Mouse (Mus musculus): ENCODE measurements around the gene Fras1. TPM values are rescaled to one million over a fixed set of nuclear protein-coding genes. Genes with fewer than 3 reads are reported as not detected.

The Fras1 gene
- total and polyA plus RNA-seq, 3 experiments, result not detected

- Histone ChIP-seq H3K36me3 (ENCODE audit: control insufficient read depth in 1 of 2, insufficient read depth in 2 of 2, low read length in 2 of 2) (no peaks in the 10 kb centered on the region), H3K27me3 (ENCODE audit: control insufficient read depth in 1 of 2, insufficient read depth in 2 of 2, low read length in 2 of 2) (no peaks in the 10 kb centered on the region), H3K9me3 (replicated peaks; ENCODE audit: insufficient read depth, low read length) (no peaks in the 10 kb centered on the region), H3K4me3 (ENCODE audit: control insufficient read depth in 1 of 2, insufficient read depth in 1 of 2, low read depth in 2 of 2, low read length in 2 of 2) (no peak overlapping the region), H3K9ac (ENCODE audit: control insufficient read depth, low read depth, low read length, poor library complexity, severe bottlenecking) (no peak overlapping the region), H3K27ac (ENCODE audit: control insufficient read depth, low read depth, low read length) (no peak overlapping the region), H3K4me1 (ENCODE audit: control insufficient read depth in 1 of 2, insufficient read depth in 2 of 2, low read length in 2 of 2) (no peaks in the 10 kb centered on the region), H3K79me2 (ENCODE audit: control insufficient read depth, insufficient read depth, low read length, poor library complexity) (no peaks in the 10 kb centered on the region)
- TF ChIP-seq EP300 (IDR thresholded peaks at IDR 0.05; ENCODE audit: low read depth in 1 of 2, low read length in 2 of 2) (no peak), MAFK (IDR thresholded peaks at IDR 0.05; ENCODE audit: borderline replicate concordance, low read depth, low read length) (no peak), NELFE (IDR thresholded peaks at IDR 0.05; ENCODE audit: low read depth, low read length) (no peak), CHD2 (IDR thresholded peaks at IDR 0.05; ENCODE audit: low read length) (no peak), KAT2A (conservative IDR thresholded peaks at IDR 0.05; ENCODE audit: low read depth, low read length) (no peak), RAD21 (IDR thresholded peaks at IDR 0.05; ENCODE audit: low read depth, low read length) (no peak), SMC3 (IDR thresholded peaks at IDR 0.05; ENCODE audit: low read depth, low read length) (no peak)
- DNase-seq (ENCODE audit: low read depth, low spot score), result no peak
Measured at GRCm38 (mm10) chr5:96739138-96739878, 365.6 kb downstream of the Fras1 start.

DNA sequence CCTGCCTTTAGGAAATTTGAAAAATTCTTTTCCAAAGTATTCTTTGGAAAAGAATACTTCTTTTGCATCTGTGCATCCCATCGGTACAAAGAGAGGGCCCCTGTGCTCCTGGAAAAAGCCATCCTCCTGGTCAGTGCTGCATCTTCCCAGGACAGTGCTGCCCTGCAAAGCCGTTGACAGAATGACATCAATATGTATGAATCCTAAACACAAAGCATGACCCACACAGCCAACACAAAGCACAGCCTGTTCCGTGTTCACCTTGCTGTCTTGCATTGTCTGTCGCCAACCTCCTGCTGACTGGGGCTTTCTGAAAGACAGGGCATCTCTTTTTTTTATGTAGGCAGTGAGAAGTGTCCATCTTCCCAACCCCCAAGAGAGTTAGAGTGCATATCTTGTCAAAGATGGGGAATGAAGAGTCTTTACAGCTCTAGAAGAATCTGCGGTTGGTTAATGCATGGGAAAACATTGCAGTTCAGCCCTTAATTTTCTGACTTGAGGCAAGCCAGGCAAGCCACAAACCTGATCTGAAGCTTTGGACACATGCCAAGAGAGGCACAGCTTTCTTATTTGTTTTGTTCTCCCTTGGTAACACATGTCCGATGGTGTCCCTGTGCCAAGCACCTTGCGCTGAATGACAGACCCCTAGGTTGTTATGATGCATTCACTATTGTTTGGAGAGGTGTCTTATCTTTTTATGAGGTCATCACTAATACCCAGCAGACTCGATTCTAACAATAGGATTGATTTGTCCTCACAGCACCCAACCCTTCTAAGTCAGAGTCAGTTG is 373.6 kb downstream of the Fras1 start:
- Histone ChIP-seq H3K9me3 (replicated peaks; ENCODE audit: insufficient read depth, low read length) (no peaks in the 10 kb centered on the region), H3K79me2 (ENCODE audit: control insufficient read depth, insufficient read depth, low read length, poor library complexity) (no peaks in the 10 kb centered on the region), H3K36me3 (ENCODE audit: control insufficient read depth in 1 of 2, insufficient read depth in 2 of 2, low read length in 2 of 2) (no peaks in the 10 kb centered on the region), H3K27ac (ENCODE audit: control insufficient read depth, low read depth, low read length) (no peak overlapping the region), H3K9ac (ENCODE audit: control insufficient read depth, low read depth, low read length, poor library complexity, severe bottlenecking) (no peak overlapping the region), H3K27me3 (ENCODE audit: control insufficient read depth in 1 of 2, insufficient read depth in 2 of 2, low read length in 2 of 2) (no peaks in the 10 kb centered on the region), H3K4me3 (ENCODE audit: control insufficient read depth in 1 of 2, insufficient read depth in 1 of 2, low read depth in 2 of 2, low read length in 2 of 2) (no peak overlapping the region), H3K4me1 (ENCODE audit: control insufficient read depth in 1 of 2, insufficient read depth in 2 of 2, low read length in 2 of 2) (no peaks in the 10 kb centered on the region)
- no peak for DNase-seq (ENCODE audit: low read depth, low spot score)
- TF ChIP-seq MXI1 (IDR thresholded peaks at IDR 0.05; ENCODE audit: low read depth, low read length), result no peak
- no peak for TF ChIP-seq MYB (IDR thresholded peaks at IDR 0.05; ENCODE audit: low read depth, low read length)
- no peak for TF ChIP-seq POLR2AphosphoS2 (IDR thresholded peaks at IDR 0.05; ENCODE audit: low read length)
- no peak for TF ChIP-seq CTCF (IDR thresholded peaks at IDR 0.05 in 2 of 3, conservative IDR thresholded peaks at IDR 0.05 in 1 of 3; ENCODE audit: control insufficient read depth in 1 of 3, insufficient read depth in 1 of 3, low read depth in 2 of 3, low read length in 3 of 3, poor library complexity in 1 of 3, severe bottlenecking in 1 of 3)
- TF ChIP-seq CHD1 (IDR thresholded peaks at IDR 0.05; ENCODE audit: low read depth, low read length), result no peak
- no peak for TF ChIP-seq SIN3A (IDR thresholded peaks at IDR 0.05; ENCODE audit: low read length)
- TF ChIP-seq JUND (IDR thresholded peaks at IDR 0.05; ENCODE audit: low read depth, low read length), result no peak

Measured in MEL (cell line).